Mouse (Mus musculus): ENCODE measurements at regions not wholly inside any gene's neighbourhood (a gene's known extent, or its start where the extent isn't known, plus 50 kb on each side); places are given as distances from the start of the nearest gene placed in this dataset.

- 52% methylated on average over 3 of the region's 3 CpGs for WGBS
- Histone ChIP-seq H3K4me3 (replicated peaks; ENCODE audit: low read length) (no peak overlapping the region), H3K27ac (ENCODE audit: low read length) (no peak overlapping the region), H3K4me1 (replicated peaks; ENCODE audit: control insufficient read depth, insufficient read depth, low read length) (no peaks in the 10 kb centered on the region), H3K9me3 (ENCODE audit: control insufficient read depth, low read length) (no peaks in the 10 kb centered on the region), H3K36me3 (ENCODE audit: control insufficient read depth, insufficient read depth) (no peaks in the 10 kb centered on the region), H3K9ac (replicated peaks; ENCODE audit: low read depth, low read length) (no peak overlapping the region), H3K27me3 (replicated peaks; ENCODE audit: control insufficient read depth, insufficient read depth, low read length) (no peaks in the 10 kb centered on the region), H3K4me2 (ENCODE audit: low read length) (no peak overlapping the region)
- peak; percentile 63 for ATAC-seq
Measured at GRCm38 (mm10) chr9:100022035-100022434, 146.1 kb upstream of the Sox14 start.

DNA sequence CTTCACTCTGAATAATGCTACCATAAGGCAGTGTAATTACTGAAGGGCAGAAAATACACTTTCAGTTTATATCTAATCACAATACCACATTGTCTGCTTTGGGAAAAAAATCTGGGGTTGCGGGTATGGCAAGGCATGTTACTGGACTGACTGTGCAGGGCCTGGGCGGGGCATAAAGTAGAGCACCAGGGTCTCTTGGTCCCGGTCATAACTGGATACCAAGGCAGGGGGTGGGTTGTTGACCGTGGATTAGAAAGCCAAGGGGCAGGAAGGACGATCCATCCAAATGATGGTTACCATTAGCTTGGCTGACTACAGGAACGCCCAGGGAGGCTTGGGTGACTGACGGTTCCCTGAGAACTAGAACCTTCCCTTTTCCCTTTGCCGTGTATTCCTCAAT, 119.2 kb upstream of the Sox14 start:
- Histone ChIP-seq H3K27me3 (replicated peaks; ENCODE audit: control insufficient read depth, insufficient read depth, low read length) (peaks cover 10% of the 10 kb centered on the region), H3K4me3 (replicated peaks; ENCODE audit: low read length) (no peak overlapping the region), H3K4me2 (ENCODE audit: low read length) (peak overlapping the region; percentile 2; the same call in 1 of the 2 replicates), H3K4me1 (replicated peaks; ENCODE audit: control insufficient read depth, insufficient read depth, low read length) (peaks cover 14% of the 10 kb centered on the region), H3K27ac (ENCODE audit: low read length) (no peak overlapping the region), H3K9ac (replicated peaks; ENCODE audit: low read depth, low read length) (no peak overlapping the region), H3K36me3 (ENCODE audit: control insufficient read depth, insufficient read depth) (no peaks in the 10 kb centered on the region), H3K9me3 (ENCODE audit: control insufficient read depth, low read length) (no peaks in the 10 kb centered on the region)
- peak; percentile 34; the same call in 1 of the 2 replicates for ATAC-seq
- 38% methylated on average over 8 of the region's 8 CpGs for WGBS

DNA sequence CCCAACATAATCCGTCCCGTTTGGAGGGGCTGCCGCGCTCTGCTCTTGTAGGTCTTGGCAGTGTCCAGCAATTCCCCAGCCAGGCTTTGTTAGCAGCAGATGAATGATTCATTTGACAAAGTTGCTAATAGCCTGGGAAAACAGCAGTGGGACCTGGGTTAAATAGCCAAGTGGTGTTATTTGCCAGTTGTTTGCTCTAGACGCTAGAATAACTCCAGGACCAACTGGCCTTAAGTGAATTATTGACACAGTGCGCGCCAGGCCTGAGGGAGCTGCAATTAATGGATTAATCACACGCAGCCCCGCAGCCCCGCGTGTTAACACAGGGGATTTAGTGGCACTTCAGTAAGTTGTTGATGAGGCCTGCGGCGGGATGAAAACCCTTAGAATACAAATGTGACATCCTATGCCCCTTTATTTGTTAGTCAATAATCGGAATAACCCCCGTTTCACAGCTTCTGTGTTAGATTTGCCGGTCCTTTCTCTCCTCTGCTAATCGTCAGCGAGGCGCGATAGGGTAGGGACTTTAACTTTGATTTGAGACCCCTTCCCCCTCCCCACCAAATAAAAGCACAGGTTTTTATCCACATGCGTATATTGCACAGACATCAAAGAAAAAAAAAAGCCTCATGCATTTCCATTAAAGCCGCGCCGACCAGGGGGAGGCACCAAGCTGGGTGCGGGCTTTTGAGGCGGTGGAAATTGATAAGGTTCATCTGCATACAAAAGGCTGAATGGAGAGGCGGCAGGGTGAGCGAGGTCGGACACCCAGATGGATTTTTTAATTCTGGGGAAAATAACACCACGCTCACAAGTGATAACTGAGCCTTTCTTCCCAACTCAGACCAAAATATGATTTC, 118.5 kb upstream of the Sox14 start:
- H3K27ac ChIP-seq (ENCODE audit: low read length), result no peak overlapping the region
- peak overlapping the region; percentile 62 for H3K4me2 ChIP-seq (ENCODE audit: low read length)
- under 1% methylated on average over 30 of the region's 30 CpGs for WGBS
- H3K4me1 ChIP-seq (replicated peaks; ENCODE audit: control insufficient read depth, insufficient read depth, low read length), result peaks cover 14% of the 10 kb centered on the region
- peaks cover 10% of the 10 kb centered on the region for H3K27me3 ChIP-seq (replicated peaks; ENCODE audit: control insufficient read depth, insufficient read depth, low read length)
- no peaks in the 10 kb centered on the region for H3K9me3 ChIP-seq (ENCODE audit: control insufficient read depth, low read length)
- no peaks in the 10 kb centered on the region for H3K36me3 ChIP-seq (ENCODE audit: control insufficient read depth, insufficient read depth)
- peak overlapping the region; percentile 33 for H3K9ac ChIP-seq (replicated peaks; ENCODE audit: low read depth, low read length)
- peak overlapping the region; percentile 36 for H3K4me3 ChIP-seq (replicated peaks; ENCODE audit: low read length)
- ATAC-seq, result peak; percentile 88

- ATAC-seq, result no peak
- Histone ChIP-seq H3K4me2 (ENCODE audit: low read length) (no peak overlapping the region), H3K27ac (ENCODE audit: low read length) (no peak overlapping the region), H3K4me3 (replicated peaks; ENCODE audit: low read length) (no peak overlapping the region), H3K4me1 (replicated peaks; ENCODE audit: control insufficient read depth, insufficient read depth, low read length) (no peaks in the 10 kb centered on the region), H3K27me3 (replicated peaks; ENCODE audit: control insufficient read depth, insufficient read depth, low read length) (no peaks in the 10 kb centered on the region; the same call in 1 of the 2 replicates), H3K36me3 (ENCODE audit: control insufficient read depth, insufficient read depth) (no peaks in the 10 kb centered on the region), H3K9me3 (ENCODE audit: control insufficient read depth, low read length) (no peaks in the 10 kb centered on the region), H3K9ac (replicated peaks; ENCODE audit: low read depth, low read length) (no peak overlapping the region)
- 26% methylated on average over 1 of the region's 1 CpGs for WGBS
Measured at GRCm38 (mm10) chr9:99987376-99987775, 111.4 kb upstream of the Sox14 start.

DNA sequence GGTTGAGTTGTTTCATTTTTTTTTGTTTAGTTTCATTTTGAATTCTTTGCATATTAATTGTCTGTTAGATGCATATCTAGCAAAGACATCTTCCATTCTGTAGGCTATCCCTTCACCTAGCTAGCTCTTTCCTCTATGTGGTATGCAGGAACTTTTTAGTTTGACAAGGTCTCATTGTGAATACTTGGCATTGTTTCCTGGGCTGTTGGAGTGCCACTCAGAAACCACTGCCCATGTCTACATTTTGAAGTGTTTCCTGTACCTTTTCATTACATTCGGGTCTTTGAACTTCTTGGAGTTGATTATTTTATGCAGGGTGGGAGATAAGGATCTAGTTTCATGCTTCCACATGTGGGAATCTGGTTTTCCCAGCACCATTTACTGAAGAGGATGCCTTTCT, 104.8 kb upstream of the Sox14 start:
- H3K9me3 ChIP-seq (ENCODE audit: control insufficient read depth, low read length), result no peaks in the 10 kb centered on the region
- 83% methylated on average over 1 of the region's 1 CpGs for WGBS
- no peaks in the 10 kb centered on the region for H3K36me3 ChIP-seq (ENCODE audit: control insufficient read depth, insufficient read depth)
- H3K9ac ChIP-seq (replicated peaks; ENCODE audit: low read depth, low read length), result no peak overlapping the region
- no peak for ATAC-seq
- H3K4me3 ChIP-seq (replicated peaks; ENCODE audit: low read length), result no peak overlapping the region
- no peaks in the 10 kb centered on the region for H3K4me1 ChIP-seq (replicated peaks; ENCODE audit: control insufficient read depth, insufficient read depth, low read length)
- H3K4me2 ChIP-seq (ENCODE audit: low read length), result no peak overlapping the region
- no peak overlapping the region for H3K27ac ChIP-seq (ENCODE audit: low read length)
- no peaks in the 10 kb centered on the region for H3K27me3 ChIP-seq (replicated peaks; ENCODE audit: control insufficient read depth, insufficient read depth, low read length)

DNA sequence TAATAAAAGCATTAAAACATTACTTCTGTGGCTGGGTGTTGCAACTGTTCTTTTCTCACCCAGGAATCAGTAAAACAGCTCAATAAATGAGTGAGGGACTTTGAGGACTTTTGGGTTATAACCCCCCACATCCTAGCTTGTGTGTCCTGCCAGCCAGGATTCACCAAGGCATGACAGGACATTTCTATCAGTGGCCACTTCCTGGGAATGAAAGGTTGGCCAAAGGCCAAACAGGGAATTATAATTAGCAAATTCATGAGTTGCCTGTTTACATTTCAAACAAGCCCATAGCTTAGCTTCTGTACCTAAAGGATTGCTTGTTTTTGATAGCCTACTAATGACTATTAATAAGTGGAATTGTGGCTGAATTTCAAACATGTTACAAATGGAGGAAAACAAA, 85.6 kb upstream of the Sox14 start:
- Histone ChIP-seq H3K27me3 (replicated peaks; ENCODE audit: control insufficient read depth, insufficient read depth, low read length) (peaks cover 4% of the 10 kb centered on the region; the same call in 1 of the 2 replicates), H3K9me3 (ENCODE audit: control insufficient read depth, low read length) (no peaks in the 10 kb centered on the region), H3K27ac (ENCODE audit: low read length) (no peak overlapping the region), H3K9ac (replicated peaks; ENCODE audit: low read depth, low read length) (no peak overlapping the region), H3K4me3 (replicated peaks; ENCODE audit: low read length) (no peak overlapping the region), H3K4me1 (replicated peaks; ENCODE audit: control insufficient read depth, insufficient read depth, low read length) (no peaks in the 10 kb centered on the region), H3K4me2 (ENCODE audit: low read length) (no peak overlapping the region), H3K36me3 (ENCODE audit: control insufficient read depth, insufficient read depth) (no peaks in the 10 kb centered on the region)
- no peak for ATAC-seq

- Histone ChIP-seq H3K9me3 (ENCODE audit: control insufficient read depth, low read length) (peaks cover 2% of the 10 kb centered on the region; the same call in 1 of the 2 replicates), H3K36me3 (ENCODE audit: control insufficient read depth, insufficient read depth) (no peaks in the 10 kb centered on the region), H3K9ac (replicated peaks; ENCODE audit: low read depth, low read length) (no peak overlapping the region), H3K4me2 (ENCODE audit: low read length) (peak overlapping the region; percentile 44), H3K27me3 (replicated peaks; ENCODE audit: control insufficient read depth, insufficient read depth, low read length) (peaks cover 7% of the 10 kb centered on the region), H3K4me3 (replicated peaks; ENCODE audit: low read length) (peak overlapping the region; percentile 15; the same call in 1 of the 2 replicates), H3K27ac (ENCODE audit: low read length) (peak overlapping the region; percentile 45), H3K4me1 (replicated peaks; ENCODE audit: control insufficient read depth, insufficient read depth, low read length) (peaks cover 11% of the 10 kb centered on the region)
- peak; percentile 84 for ATAC-seq
- WGBS, result 3% methylated on average over 10 of the region's 10 CpGs
Measured at GRCm38 (mm10) chr9:99954720-99955119, 78.8 kb upstream of the Sox14 start.

GRCm38 (mm10) chr9:99954038-99954618, 78.2 kb upstream of the Sox14 start:
- H3K36me3 ChIP-seq (ENCODE audit: control insufficient read depth, insufficient read depth), result no peaks in the 10 kb centered on the region
- H3K9me3 ChIP-seq (ENCODE audit: control insufficient read depth, low read length), result peaks cover 2% of the 10 kb centered on the region; the same call in 1 of the 2 replicates
- H3K27ac ChIP-seq (ENCODE audit: low read length), result no peak overlapping the region
- no peak overlapping the region for H3K4me3 ChIP-seq (replicated peaks; ENCODE audit: low read length)
- no peak overlapping the region for H3K4me2 ChIP-seq (ENCODE audit: low read length)
- 10% methylated on average over 6 of the region's 6 CpGs for WGBS
- H3K4me1 ChIP-seq (replicated peaks; ENCODE audit: control insufficient read depth, insufficient read depth, low read length), result peaks cover 11% of the 10 kb centered on the region
- peak; percentile 74 for ATAC-seq
- no peak overlapping the region for H3K9ac ChIP-seq (replicated peaks; ENCODE audit: low read depth, low read length)
- H3K27me3 ChIP-seq (replicated peaks; ENCODE audit: control insufficient read depth, insufficient read depth, low read length), result peaks cover 7% of the 10 kb centered on the region
